9 mouse cellular contexts compared by ENCODE assay signal in the genomic region with DNA sequence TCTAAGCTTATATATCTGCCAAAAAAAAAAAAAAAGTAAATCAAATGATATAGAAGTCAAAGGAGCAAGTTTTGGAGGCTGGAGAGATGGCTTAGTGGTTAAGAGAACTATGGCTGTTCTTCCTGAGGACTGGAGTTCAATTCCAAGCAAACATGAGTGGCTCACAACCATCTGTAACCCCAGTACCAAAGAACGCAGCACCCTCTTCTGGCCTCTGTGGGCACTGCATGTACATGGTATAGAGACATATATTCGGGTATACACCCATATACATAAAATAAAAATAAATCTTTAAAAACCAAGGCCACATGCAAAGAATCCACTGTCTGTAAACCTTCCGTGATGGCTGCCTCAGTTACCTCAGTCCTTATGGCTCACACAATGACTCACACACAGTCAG. TPM values are rescaled to one million over a fixed set of nuclear protein-coding genes. Genes with fewer than 3 reads are reported as not detected.
DNase-seq lines count a peak whose midpoint lies in the region; ATAC-seq and TF ChIP-seq lines count a peak whose summit lies in the region.
"Had no signal": no experiment of that assay in that cellular context is flagged by ENCODE, and none has a peak within 500 bp of the region (broad histone marks: within the 10 kb centered on the region; RNA-seq: fewer than 3 reads in every experiment).

No protein-coding gene starts in this region.

- H3K36me3 ChIP-seq in ES-E14 (ENCODE audit: control insufficient read depth, insufficient read depth, low read length, poor library complexity, severe bottlenecking), result peaks cover 73% of the 10 kb centered on the region
- H3K36me3 ChIP-seq in forebrain, embryonic 13.5 days (ENCODE audit: poor library complexity, severe bottlenecking), result peaks cover 96% of the 10 kb centered on the region

- no peak overlapping the region for H3K9ac ChIP-seq in ES-E14 (ENCODE audit: insufficient read depth, low read depth, low read length, poor library complexity, severe bottlenecking)
- H3K9ac ChIP-seq in forebrain, embryonic 13.5 days, result no peak overlapping the region
- H3K9ac ChIP-seq: limb, embryonic 13.5 days had no signal

- H3K27ac ChIP-seq in layer of hippocampus, adult 2 months, result no peak overlapping the region
- no peak overlapping the region for H3K27ac ChIP-seq in ES-E14 (ENCODE audit: insufficient read depth, low read depth, low read length, poor library complexity, severe bottlenecking)
- no peak overlapping the region for H3K27ac ChIP-seq in forebrain, embryonic 13.5 days
- H3K27ac ChIP-seq: limb, embryonic 13.5 days had no signal

- peak; percentile 73 for TF ChIP-seq CTCF in layer of hippocampus, adult 2 months (conservative IDR thresholded peaks at IDR 0.05)

- in situ Hi-C loops in ES-E14 (cut with MboI; ENCODE audit: low sequenced_read_pairs in 2 of 2, unreplicated experiment in 2 of 2), result no loop called here

- no peaks in the 10 kb centered on the region for H3K4me1 ChIP-seq in ES-E14 (ENCODE audit: control insufficient read depth in 2 of 2, insufficient read depth in 2 of 2, low read length in 2 of 2, poor library complexity in 1 of 2)
- no peaks in the 10 kb centered on the region for H3K4me1 ChIP-seq in forebrain, embryonic 13.5 days
- H3K4me1 ChIP-seq: limb, embryonic 13.5 days had no signal

- no peak for ATAC-seq in forebrain, embryonic 13.5 days

- no peaks in the 10 kb centered on the region for H3K27me3 ChIP-seq in forebrain, embryonic 13.5 days
- H3K27me3 ChIP-seq: limb, embryonic 13.5 days had no signal

- WGBS in forebrain, embryonic 13.5 days, result 95% methylated on average over 3 of the region's 3 CpGs

- no peaks in the 10 kb centered on the region for H3K9me3 ChIP-seq in ES-E14 (ENCODE audit: control insufficient read depth, insufficient read depth, low read depth, low read length)
- no peaks in the 10 kb centered on the region for H3K9me3 ChIP-seq in forebrain, embryonic 13.5 days (replicated peaks)
- H3K9me3 ChIP-seq: limb, embryonic 13.5 days had no signal

- H3K4me2 ChIP-seq in forebrain, embryonic 13.5 days, result no peak overlapping the region
- H3K4me2 ChIP-seq: limb, embryonic 13.5 days had no signal

- DNase-seq in adrenal gland, postnatal 14 days, result peak; percentile 38
- DNase-seq in adrenal gland, adult 8-10 months, result no peak
- DNase-seq in layer of hippocampus, adult 2 months (ENCODE audit: low spot score in 2 of 2), result no peak
- no peak for DNase-seq in layer of hippocampus, adult 8-10 months (ENCODE audit: low spot score in 2 of 2)
- peak; percentile 53 for DNase-seq in ES-E14 (ENCODE audit: low read depth, low spot score)
- DNase-seq in lung, postnatal 14 days, result peak; percentile 46
- no peak for DNase-seq in layer of hippocampus, postnatal 14 days (ENCODE audit: low spot score in 2 of 2)

- H3K4me3 ChIP-seq in layer of hippocampus, adult 2 months, result no peak overlapping the region
- no peak overlapping the region for H3K4me3 ChIP-seq in ES-E14 (ENCODE audit: insufficient read depth in 1 of 2, low read depth in 1 of 2, low read length in 2 of 2, poor library complexity in 1 of 2, severe bottlenecking in 1 of 2)
- no peak overlapping the region for H3K4me3 ChIP-seq in forebrain, embryonic 13.5 days
- H3K4me3 ChIP-seq: limb, embryonic 13.5 days had no signal

TF ChIP-seq in ES-E14, 5 proteins besides CTCF, POLR2A, EP300 and RAD21:
- no peak for TF ChIP-seq CHD2 (IDR thresholded peaks at IDR 0.05; ENCODE audit: low read depth, low read length)
- no peak for TF ChIP-seq ZNF384 (IDR thresholded peaks at IDR 0.05; ENCODE audit: low read depth, low read length)
- no peak for TF ChIP-seq HCFC1 (IDR thresholded peaks at IDR 0.05; ENCODE audit: borderline replicate concordance, insufficient read depth, low read length)
- TF ChIP-seq ZC3H11A (IDR thresholded peaks at IDR 0.05; ENCODE audit: borderline replicate concordance, low read depth, low read length), result no peak
- TF ChIP-seq MAFK (IDR thresholded peaks at IDR 0.05; ENCODE audit: insufficient read depth, low read depth, low read length), result no peak
TF ChIP-seq in ES-E14: peak in this region for 0.

RNA-seq across cellular contexts. Expression of gene Usp36, which starts 20.2 kb away (rescaled TPM):
- 23.0 and 24.2 TPM in 2 replicates for total RNA-seq in adrenal gland, postnatal 14 days (2021)
- total RNA-seq in adrenal gland, adult 8-10 months (2022), result 10 to 100 TPM; 21.0 to 36.9 (median 28.9) TPM
- 10 to 100 TPM; 26.5 to 28.5 TPM for total RNA-seq in layer of hippocampus, adult 2 months (2021)
- total RNA-seq in layer of hippocampus, adult 8-10 months (2022), result 10 to 100 TPM; 28.7 to 33.8 (median 30.8) TPM
- total RNA-seq in ES-E14 (2012; rRNA removed), result 41.7 and 45.5 TPM in 2 replicates
- 14.1 and 16.9 TPM in 2 replicates for polyA plus RNA-seq in forebrain, embryonic 13.5 days (2015; fragmentation: Nextera tagmentation; extraction: Ambion mirVana)
- total RNA-seq in layer of hippocampus, postnatal 14 days (2021), result 10 to 100 TPM; 22.9 to 26.0 TPM

RNA-seq across cellular contexts. Expression of gene Cyth1, which starts 21.4 kb away (rescaled TPM):
- 48.7 and 60.8 TPM in 2 replicates for total RNA-seq in adrenal gland, postnatal 14 days (2021)
- 10 to 100 TPM; 23.4 to 28.1 (median 24.4) TPM for total RNA-seq in adrenal gland, adult 8-10 months (2022)
- total RNA-seq in layer of hippocampus, adult 2 months (2021), result 100 to 1,000 TPM; 101 to 108 TPM
- 10 to 100 TPM; 84.7 to 96.8 (median 89.4) TPM for total RNA-seq in layer of hippocampus, adult 8-10 months (2022)
- 3.8 and 6.3 TPM in 2 replicates for total RNA-seq in ES-E14 (2012; rRNA removed)
- 22.7 and 24.5 TPM in 2 replicates for polyA plus RNA-seq in forebrain, embryonic 13.5 days (2015; fragmentation: Nextera tagmentation; extraction: Ambion mirVana)
- 10 to 100 TPM; 72.0 to 75.0 TPM for total RNA-seq in layer of hippocampus, postnatal 14 days (2021)

Comparison
In these comparisons a context has a peak if more than half of its experiments do, and no peak if none do; other contexts are left out.
1. DNase-seq: peak in adrenal gland, postnatal 14 days (single experiment), ES-E14 (single experiment) and lung, postnatal 14 days (single experiment); none in adrenal gland, adult 8-10 months (single experiment), layer of hippocampus, adult 2 months (0 of 2), layer of hippocampus, adult 8-10 months (0 of 2) and layer of hippocampus, postnatal 14 days (0 of 2).